Mouse (Mus musculus) forebrain, postnatal 0 days (tissue): Measurements from ENCODE around the gene Ubtd1. TPM values are rescaled to one million over a fixed set of nuclear protein-coding genes. Genes with fewer than 3 reads are reported as not detected.
"Not testable (repeated sequence)": the region's sequence is repeated elsewhere in the genome, so short reads cannot be mapped to it uniquely, and the experiment has no call there.

ENCODE experiments used
- ATAC-seq: fragments of 200-750 bp; cut with Nextera tagmentation; 2 replicates; pipeline ENCODE4 v1.8.0; 2017; ENCODE audit warnings: mild to moderate bottlenecking, moderate library complexity
- DNase-seq: peaks from one replicate; pipeline ENCODE4 v3.0.0-alpha.2; 2015
- H3K27ac ChIP-seq: fragments of 300-500 bp; sonication (generic); 2 replicates; pipeline ENCODE4 v1.5.1; 2014; ENCODE audit warnings: low read depth, mild to moderate bottlenecking, antibody characterized with exemption, low read length, moderate library complexity, mixed read lengths
- H3K27me3 ChIP-seq: fragments of 300-500 bp; sonication (generic); 2 replicates; pipeline ENCODE4 v1.6.1; 2014; ENCODE audit warnings: mild to moderate bottlenecking, low read length, mixed read lengths; ENCODE audit not compliant: insufficient read depth
- H3K36me3 ChIP-seq: fragments of 300-500 bp; sonication (generic); 2 replicates; pipeline ENCODE4 v1.6.1; 2014; ENCODE audit warnings: mild to moderate bottlenecking, moderate library complexity; ENCODE audit not compliant: insufficient read depth
- H3K4me1 ChIP-seq: fragments of 300-500 bp; sonication (generic); 2 replicates; pipeline ENCODE4 v1.6.1; 2014; ENCODE audit warnings: antibody characterized with exemption; ENCODE audit not compliant: insufficient read depth
- H3K4me2 ChIP-seq: fragments of 300-500 bp; sonication (generic); 2 replicates; pipeline ENCODE4 v1.6.1; 2014; ENCODE audit warnings: low read depth, mild to moderate bottlenecking, moderate library complexity
- H3K4me3 ChIP-seq: fragments of 300-500 bp; sonication (generic); 2 replicates; pipeline ENCODE4 v1.5.1; 2014; ENCODE audit warnings: low read depth, low read length, mixed read lengths
- H3K9ac ChIP-seq: fragments of 300-500 bp; sonication (generic); 2 replicates; pipeline ENCODE4 v1.6.1; 2014; ENCODE audit warnings: mild to moderate bottlenecking
- H3K9me3 ChIP-seq: fragments of 300-500 bp; sonication (generic); 2 replicates; pipeline ENCODE4 v1.6.1; 2016; ENCODE audit warnings: low read length
- CTCF ChIP-seq: sonication (generic); IDR thresholded peaks from 2 replicates; pipeline ENCODE4 v1.5.1; 2016; ENCODE audit warnings: antibody characterized with exemption, control low read depth, low read depth
- WGBS: fragments of 180-500 bp; shearing (Covaris S2); extraction: QIAGEN DNeasy Blood & Tissue Kit; methylation state at CpG from one replicate; pipeline ENCODE4 v1.1.7; 2014; 5-methylcytosine and 5-hydroxymethylcytosine counted together
- polyA plus RNA-seq: library from polyadenylated mRNA; unstranded; fragments of >200 nt; fragmentation: Nextera tagmentation; extraction: Ambion mirVana; gene quantifications from 2 replicates; pipeline ENCODE4 v1.2.1, GENCODE M21; 2015
- total RNA-seq: library from RNA; depleted of rRNA; stranded (reverse); fragments of >200 nt; gene quantifications from 2 replicates; pipeline ENCODE4 v1.2.3, GENCODE M21; 2014; rRNA removed

The Ubtd1 gene
- total and polyA plus RNA-seq, 2 experiments from 2014 or later, result 12.2 to 22.2 TPM

DNA sequence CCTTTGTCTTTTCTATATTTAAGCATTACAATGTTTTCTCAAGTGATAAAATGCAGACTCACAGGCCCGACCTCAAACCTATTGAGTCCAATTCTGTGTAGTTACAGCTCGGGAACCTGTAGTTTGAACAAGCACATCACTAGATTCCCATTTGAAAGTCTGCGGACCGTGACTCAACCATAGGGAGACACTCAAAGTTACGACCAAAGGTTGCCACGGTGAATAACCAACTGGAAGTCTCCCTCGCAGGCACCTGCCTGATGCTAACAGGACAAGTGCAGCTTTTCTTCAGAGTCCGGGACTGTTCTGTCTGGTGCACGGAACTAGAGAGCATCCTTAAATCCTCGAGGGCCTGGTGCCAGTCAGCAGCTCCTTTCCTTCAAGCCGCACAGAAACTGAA lies 98.9 kb downstream of the Ubtd1 start:
- H3K27ac ChIP-seq, result no peak overlapping the region
- DNase-seq, result no peak
- no peak for TF ChIP-seq CTCF
- no peak overlapping the region for H3K9ac ChIP-seq
- H3K4me2 ChIP-seq, result no peak overlapping the region
- WGBS, result 90% methylated on average over 11 of the region's 11 CpGs
- peaks cover 8% of the 10 kb centered on the region; the same call in 1 of the 2 replicates for H3K4me1 ChIP-seq
- peaks cover 25% of the 10 kb centered on the region for H3K36me3 ChIP-seq
- ATAC-seq, result no peak
- H3K27me3 ChIP-seq, result no peaks in the 10 kb centered on the region
- no peaks in the 10 kb centered on the region for H3K9me3 ChIP-seq
- no peak overlapping the region for H3K4me3 ChIP-seq

- DNase-seq, H3K4me3 ChIP-seq, ATAC-seq, H3K27ac ChIP-seq, H3K4me1 ChIP-seq, H3K9me3 ChIP-seq, H3K9ac ChIP-seq, H3K4me2 ChIP-seq, H3K27me3 ChIP-seq: not testable (repeated sequence)
- whole genome bisulfite sequencing, result 94% methylated on average over 5 of the region's 5 CpGs
- H3K36me3 ChIP-seq, result peaks cover 13% of the 10 kb centered on the region
These were observed 100.0 kb downstream of the Ubtd1 start for GRCm38 (mm10) chr19:42081613-42082012.

Other genes starting within 250 kb of the Ubtd1 start
- gene Slit1, start 238.1 kb upstream of the Ubtd1 start, total RNA-seq, result 37.2 and 61.8 TPM in 2 replicates
- gene Slit1, start 238.1 kb upstream of the Ubtd1 start, polyA plus RNA-seq, result 8.7 and 13.4 TPM in 2 replicates
- 3.9 and 6.0 TPM in 2 replicates for gene Arhgap19, start 179.7 kb upstream of the Ubtd1 start, total RNA-seq
- 3.1 and 3.2 TPM in 2 replicates for gene Arhgap19, start 179.7 kb upstream of the Ubtd1 start, polyA plus RNA-seq
- gene Frat1, start 151.8 kb upstream of the Ubtd1 start, total RNA-seq, result 40.2 and 43.4 TPM in 2 replicates
- gene Frat1, start 151.8 kb upstream of the Ubtd1 start, polyA plus RNA-seq, result 48.2 and 52.3 TPM in 2 replicates
- 14.4 and 22.4 TPM in 2 replicates for gene Frat2, start 133.6 kb upstream of the Ubtd1 start, total RNA-seq
- gene Frat2, start 133.6 kb upstream of the Ubtd1 start, polyA plus RNA-seq, result 14.8 and 15.5 TPM in 2 replicates
- gene Rrp12, start 85.6 kb upstream of the Ubtd1 start, total RNA-seq, result 17.0 and 19.5 TPM in 2 replicates
- 12.3 and 14.4 TPM in 2 replicates for gene Rrp12, start 85.6 kb upstream of the Ubtd1 start, polyA plus RNA-seq
- 400 and 416 TPM in 2 replicates for gene Pgam1, start 69.8 kb upstream of the Ubtd1 start, total RNA-seq
- gene Pgam1, start 69.8 kb upstream of the Ubtd1 start, polyA plus RNA-seq, result 501 and 537 TPM in 2 replicates
- 29.6 and 33.3 TPM in 2 replicates for gene Exosc1, start 48.3 kb upstream of the Ubtd1 start, total RNA-seq
- 69.4 and 71.0 TPM in 2 replicates for gene Exosc1, start 48.3 kb upstream of the Ubtd1 start, polyA plus RNA-seq
- 53.3 and 58.6 TPM in 2 replicates for gene Zdhhc16, start 48.3 kb upstream of the Ubtd1 start, total RNA-seq
- gene Zdhhc16, start 48.3 kb upstream of the Ubtd1 start, polyA plus RNA-seq, result 96.8 and 97.4 TPM in 2 replicates
- 42.2 and 66.5 TPM in 2 replicates for gene Mms19, start 606 bp upstream of the Ubtd1 start, total RNA-seq
- gene Mms19, start 606 bp upstream of the Ubtd1 start, polyA plus RNA-seq, result 17.4 and 25.8 TPM in 2 replicates
- gene Ankrd2, start 54.2 kb downstream of the Ubtd1 start, total RNA-seq, result 0.69 TPM in 1 of 2 replicates, not detected in the other
- gene Ankrd2, start 54.2 kb downstream of the Ubtd1 start, polyA plus RNA-seq, result 1.2 and 1.4 TPM in 2 replicates
- gene Hoga1, start 63.8 kb downstream of the Ubtd1 start, total RNA-seq, result 3.3 and 3.6 TPM in 2 replicates
- gene Hoga1, start 63.8 kb downstream of the Ubtd1 start, polyA plus RNA-seq, result 2.8 and 3.5 TPM in 2 replicates
- 0.15 and 0.24 TPM in 2 replicates for gene 4933411K16Rik, start 70.5 kb downstream of the Ubtd1 start, total RNA-seq
- not detected in 2 replicates for gene 4933411K16Rik, start 70.5 kb downstream of the Ubtd1 start, polyA plus RNA-seq
- 55.9 and 57.0 TPM in 2 replicates for gene Morn4, start 104.6 kb downstream of the Ubtd1 start, total RNA-seq
- gene Morn4, start 104.6 kb downstream of the Ubtd1 start, polyA plus RNA-seq, result 150 and 167 TPM in 2 replicates
- 13.7 and 16.3 TPM in 2 replicates for gene Pi4k2a, start 108.7 kb downstream of the Ubtd1 start, total RNA-seq
- gene Pi4k2a, start 108.7 kb downstream of the Ubtd1 start, polyA plus RNA-seq, result 29.7 and 34.1 TPM in 2 replicates
- gene Avpi1, start 147.3 kb downstream of the Ubtd1 start, total RNA-seq, result 9.5 and 17.5 TPM in 2 replicates
- gene Avpi1, start 147.3 kb downstream of the Ubtd1 start, polyA plus RNA-seq, result 14.3 and 15.4 TPM in 2 replicates
- 8.2 and 11.9 TPM in 2 replicates for gene Marveld1, start 165.6 kb downstream of the Ubtd1 start, total RNA-seq
- 2.9 and 4.3 TPM in 2 replicates for gene Marveld1, start 165.6 kb downstream of the Ubtd1 start, polyA plus RNA-seq
- 70.8 and 94.4 TPM in 2 replicates for gene Zfyve27, start 182.2 kb downstream of the Ubtd1 start, total RNA-seq
- 32.4 and 44.1 TPM in 2 replicates for gene Zfyve27, start 182.2 kb downstream of the Ubtd1 start, polyA plus RNA-seq
- 1.8 and 3.7 TPM in 2 replicates for gene Sfrp5, start 220.5 kb downstream of the Ubtd1 start, total RNA-seq
- gene Sfrp5, start 220.5 kb downstream of the Ubtd1 start, polyA plus RNA-seq, result 2.7 and 3.4 TPM in 2 replicates